Mouse (Mus musculus): ENCODE results near the gene Aldh9a1.

- no peak for TF ChIP-seq CTCF (conservative IDR thresholded peaks at IDR 0.05; ENCODE audit: insufficient read depth, insufficient read length, low read depth, low read length)
- TF ChIP-seq POLR2A (IDR thresholded peaks at IDR 0.05; ENCODE audit: low read depth, low read length) = no peak
These were observed 36.7 kb downstream of the Aldh9a1 start for GRCm38 (mm10) chr1:167386466-167386865.

Measured in kidney, adult 2 months (tissue).